Mouse (Mus musculus) thymus, adult 2 months (tissue): ENCODE data around the gene Spred3.
"Not testable (repeated sequence)": the region's sequence is repeated elsewhere in the genome, so short reads cannot be mapped to it uniquely, and the experiment has no call there.

Source experiments
- CTCF ChIP-seq: fragments of 200-500 bp; IDR thresholded peaks from 2 replicates; pipeline ENCODE4 v1.5.1; 2012; ENCODE audit warnings: mild to moderate bottlenecking, control low read depth, low read length, moderate library complexity, borderline replicate concordance; ENCODE audit not compliant: control insufficient read depth, poor library complexity, insufficient read depth; ENCODE audit errors: extremely low read depth
- POLR2A ChIP-seq: fragments of 200-500 bp; IDR thresholded peaks from 2 replicates; pipeline ENCODE4 v1.6.1; 2012; ENCODE audit warnings: mild to moderate bottlenecking, low read length, control low read depth, moderate library complexity; ENCODE audit not compliant: control insufficient read depth, poor library complexity, insufficient read depth; ENCODE audit errors: extremely low read depth

- TF ChIP-seq POLR2A, CTCF: not testable (repeated sequence)
Observed at GRCm38 (mm10) chr7:29139237-29139636, 31.0 kb downstream of the Spred3 start.
